Mouse (Mus musculus) thymus, postnatal 25 days (tissue): Measurements from ENCODE around the gene Dydc2.
A peak's percentile ranks its signal among the peaks of the same experiment; 100 is the strongest.
"Not testable (repeated sequence)": the region's sequence is repeated elsewhere in the genome, so short reads cannot be mapped to it uniquely, and the experiment has no call there.

Experiments
- DNase-seq: peaks from one replicate; pipeline ENCODE4 v3.0.0; 2022

Gene Dydc2

DNA sequence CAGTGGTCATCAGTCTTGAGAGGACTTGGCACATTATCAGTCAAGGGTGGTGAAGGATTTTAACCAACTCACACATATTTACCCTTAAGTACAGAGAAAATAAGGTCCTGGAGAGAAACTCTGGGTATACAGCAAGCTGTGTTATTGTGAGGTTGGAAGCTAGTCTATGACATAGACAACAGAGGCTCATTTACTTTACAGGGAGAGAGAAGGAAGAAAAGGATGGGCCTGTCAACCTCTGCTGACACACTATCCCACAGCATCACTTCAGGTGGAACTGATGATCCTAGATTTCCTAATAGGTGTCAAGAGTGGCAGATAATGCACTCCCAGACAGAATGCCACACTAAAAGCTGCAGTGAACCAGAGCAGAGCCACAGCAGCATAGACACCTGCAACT, at the start of gene Dydc2:
Gene Dydc2 (minus strand): TSS at position 101 of the 400 bp plus-strand sequence.
- no peak for DNase-seq

- DNase-seq: no peak
Observed at GRCm38 (mm10) chr14:41116271-41116670, 47.3 kb upstream of the Dydc2 start.

DNA sequence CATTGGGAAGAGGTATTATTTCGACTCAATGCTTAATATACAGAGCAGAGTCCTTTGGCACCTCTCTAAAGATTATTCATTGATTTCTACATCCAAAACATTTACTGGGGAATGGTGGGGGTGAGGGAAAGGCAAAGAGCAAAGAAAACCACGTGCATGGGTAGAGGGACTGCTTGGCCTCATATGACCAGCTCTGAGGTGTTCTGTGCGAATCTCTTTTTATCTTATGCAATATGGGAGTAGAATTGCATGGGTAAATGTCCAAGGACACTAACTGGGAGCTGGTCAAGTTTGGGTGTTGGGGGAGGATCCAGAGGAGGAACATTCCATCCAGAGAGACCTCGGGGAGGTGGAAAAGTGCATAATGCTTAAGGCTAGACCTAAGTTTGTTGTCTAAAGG, 43.9 kb upstream of the Dydc2 start:
- no peak for DNase-seq

DNA sequence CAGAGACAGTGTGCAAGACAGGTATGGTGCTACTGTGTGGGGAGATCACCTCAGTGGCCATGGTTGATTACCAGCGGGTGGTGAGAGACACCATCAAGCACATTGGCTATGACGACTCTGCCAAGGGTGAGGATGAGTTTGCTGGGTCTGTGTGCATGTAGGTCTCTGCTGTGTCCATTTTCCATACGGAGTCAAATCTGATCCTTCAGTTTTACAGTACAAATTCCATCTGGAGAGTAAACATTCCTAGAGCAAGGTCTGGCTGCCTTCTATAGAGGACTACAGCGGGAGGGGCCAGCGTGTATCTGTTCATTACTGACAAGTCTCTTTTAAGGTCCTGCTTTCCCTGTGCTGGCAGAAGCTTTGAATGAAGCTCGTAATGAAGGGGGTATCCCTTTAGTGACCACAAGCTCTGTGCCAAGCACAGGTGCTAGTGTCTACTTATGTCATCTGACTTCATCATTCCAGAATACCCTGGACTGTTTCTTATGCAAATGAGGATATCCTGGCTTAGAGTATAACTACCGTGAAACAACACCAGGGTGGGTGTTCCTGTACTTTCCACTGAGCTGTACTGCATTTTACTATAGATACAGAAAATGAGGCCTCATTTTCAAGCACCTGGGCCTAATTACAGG, 42.1 kb upstream of the Dydc2 start:
- no peak for DNase-seq

- no peak for DNase-seq
Observed at GRCm38 (mm10) chr14:41104853-41105444, 35.9 kb upstream of the Dydc2 start, which contains the start of gene Mat1a. TSS of gene Mat1a (plus strand) at chr14:41105035.

DNA sequence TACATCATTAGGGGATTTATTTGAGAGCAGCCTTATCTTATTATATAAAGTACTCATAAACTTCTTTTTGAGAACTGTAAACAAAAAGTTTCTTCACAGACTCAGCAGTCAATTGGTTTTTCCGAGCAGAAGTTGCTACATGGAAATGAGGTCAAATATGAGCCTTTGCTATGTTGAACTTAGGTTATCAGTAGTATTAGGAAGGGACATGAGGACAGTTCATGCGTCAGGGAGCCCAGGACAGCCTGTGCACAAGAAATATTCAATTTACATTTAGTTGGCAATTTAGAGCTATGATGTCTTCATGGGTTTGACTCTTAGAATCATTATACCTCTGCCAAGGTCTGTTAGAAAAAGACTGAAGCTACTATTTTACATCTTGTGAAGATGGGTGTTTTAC, 33.3 kb upstream of the Dydc2 start:
- DNase-seq: no peak

- DNase-seq: no peak
Observed at GRCm38 (mm10) chr14:41101242-41101641, 32.2 kb upstream of the Dydc2 start.

DNA sequence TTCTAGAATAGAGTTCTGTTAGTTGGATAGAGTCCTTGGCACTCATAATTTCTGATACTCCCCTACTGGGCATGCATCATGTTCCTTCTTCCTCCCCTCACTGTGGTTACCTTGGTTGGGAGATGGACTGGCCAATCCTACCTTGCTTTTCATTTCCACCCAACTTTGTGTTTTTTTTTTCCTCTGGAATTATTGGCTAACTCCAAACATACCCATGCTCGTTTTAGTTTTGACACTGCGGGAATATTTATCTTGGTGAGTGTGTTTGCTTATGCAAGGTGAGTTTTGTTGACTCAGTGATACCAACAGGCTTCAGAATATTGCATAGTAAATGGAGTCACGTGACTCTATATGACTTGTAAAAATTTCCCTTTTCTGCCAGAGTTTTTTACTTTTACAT, 31.7 kb upstream of the Dydc2 start:
- no peak for DNase-seq

DNA sequence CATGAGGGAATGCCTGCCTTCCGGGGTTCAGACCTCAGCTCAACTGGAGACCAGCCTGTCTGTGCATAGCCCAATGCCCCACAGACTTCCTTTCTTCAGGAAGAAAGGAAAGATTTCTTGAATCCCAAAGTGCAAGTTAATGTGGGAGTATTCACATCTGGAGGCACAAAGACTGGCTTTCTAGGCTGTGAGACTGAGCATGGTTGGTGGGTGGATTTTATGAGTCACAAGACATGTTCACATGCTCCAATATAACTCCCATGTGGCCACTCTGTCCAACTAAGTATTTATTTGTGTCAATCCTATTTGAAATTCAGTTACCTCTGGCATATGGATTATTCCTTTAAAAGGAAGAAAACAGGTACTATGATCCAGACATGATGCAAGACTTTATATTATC, 29.7 kb upstream of the Dydc2 start:
- DNase-seq: no peak

GRCm38 (mm10) chr14:41096296-41096860, 27.4 kb upstream of the Dydc2 start:
- no peak for DNase-seq

GRCm38 (mm10) chr14:41094114-41094513, 25.1 kb upstream of the Dydc2 start:
- no peak for DNase-seq

- peak; percentile 18 for DNase-seq
Observed at GRCm38 (mm10) chr14:41090777-41091176, 21.8 kb upstream of the Dydc2 start.

GRCm38 (mm10) chr14:41087509-41087908, 18.5 kb upstream of the Dydc2 start:
- DNase-seq: peak; percentile 23

GRCm38 (mm10) chr14:41082408-41082807, 13.4 kb upstream of the Dydc2 start:
- DNase-seq: no peak

DNA sequence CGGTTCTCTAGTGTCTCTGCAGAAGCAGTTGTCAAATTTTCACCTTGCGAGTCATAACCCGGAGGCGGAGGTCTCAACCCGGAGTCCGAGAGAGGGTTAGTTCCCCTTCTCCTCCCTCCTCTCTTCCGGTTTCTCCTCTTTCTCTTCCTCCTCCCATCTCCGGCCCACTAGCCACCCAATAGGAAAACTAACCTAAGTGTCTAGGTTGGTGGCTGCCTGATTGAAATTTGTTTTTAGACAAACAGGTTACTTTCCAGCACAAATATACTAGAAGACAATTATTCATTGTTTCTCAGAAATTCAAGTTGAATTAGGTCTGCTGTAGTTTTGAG, 3.9 kb upstream of the Dydc2 start:
- DNase-seq: no peak

DNA sequence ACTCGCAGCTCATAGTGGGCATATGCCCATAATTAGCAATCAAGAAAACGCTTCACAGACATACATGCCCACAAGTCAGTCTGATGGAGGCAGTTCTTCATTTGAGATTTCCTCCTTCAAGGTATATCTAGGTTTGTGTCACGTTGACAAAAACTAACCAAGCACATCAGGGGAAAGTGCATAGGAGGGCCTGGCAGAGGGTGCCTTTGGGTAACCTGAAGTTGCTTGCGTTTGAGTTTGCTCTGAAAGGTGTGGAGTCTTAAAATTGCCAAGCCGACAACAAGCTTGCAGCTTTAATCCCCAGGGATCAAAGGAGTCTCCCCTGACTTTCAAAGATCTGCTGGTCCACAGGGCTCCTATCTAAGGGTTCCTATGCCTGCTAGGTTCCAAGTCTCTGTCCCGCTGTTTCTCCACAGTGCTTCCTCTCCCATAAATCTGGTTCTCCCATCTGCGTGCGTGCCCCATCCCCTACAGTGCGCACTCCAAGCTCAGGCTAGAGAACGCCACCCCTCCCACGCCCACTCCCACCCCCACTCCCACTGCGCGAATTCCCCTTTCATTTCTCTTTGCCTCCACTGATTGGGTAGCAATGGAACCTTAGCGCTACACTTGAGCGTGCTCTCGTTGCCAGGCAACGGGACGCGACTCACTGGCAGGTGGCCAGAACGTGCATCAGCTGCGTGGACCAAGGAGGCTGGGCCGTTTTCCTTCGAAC, 3.4 kb upstream of the Dydc2 start, which contains the start of gene Dydc1:
Gene Dydc1 (plus strand): TSS at position 683 of the 715 bp plus-strand sequence.
- no peak for DNase-seq

- DNase-seq: no peak
Observed at GRCm38 (mm10) chr14:41070343-41070742, 1.3 kb upstream of the Dydc2 start.

DNA sequence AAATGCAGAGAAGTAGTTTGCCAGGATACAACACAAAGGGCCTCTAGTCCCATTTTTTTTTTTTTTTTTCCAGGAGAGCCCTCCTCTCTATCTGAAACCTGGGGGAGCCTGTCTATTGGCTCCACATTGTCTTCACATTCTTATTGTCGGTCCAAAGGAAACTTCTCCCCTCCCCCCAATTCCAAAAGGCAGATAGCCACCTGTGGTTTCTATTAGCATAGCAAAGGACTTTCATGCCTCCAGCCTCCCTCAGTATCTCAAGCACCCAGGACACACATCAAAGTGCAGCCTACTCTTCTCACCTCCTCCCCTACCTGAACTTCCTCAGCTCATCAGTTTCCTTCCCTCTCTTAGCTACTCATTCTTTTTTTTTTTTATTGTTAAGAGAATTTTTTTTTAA, 2.6 kb downstream of the Dydc2 start:
- DNase-seq: no peak

GRCm38 (mm10) chr14:41065168-41065567, 3.8 kb downstream of the Dydc2 start:
- no peak for DNase-seq

DNA sequence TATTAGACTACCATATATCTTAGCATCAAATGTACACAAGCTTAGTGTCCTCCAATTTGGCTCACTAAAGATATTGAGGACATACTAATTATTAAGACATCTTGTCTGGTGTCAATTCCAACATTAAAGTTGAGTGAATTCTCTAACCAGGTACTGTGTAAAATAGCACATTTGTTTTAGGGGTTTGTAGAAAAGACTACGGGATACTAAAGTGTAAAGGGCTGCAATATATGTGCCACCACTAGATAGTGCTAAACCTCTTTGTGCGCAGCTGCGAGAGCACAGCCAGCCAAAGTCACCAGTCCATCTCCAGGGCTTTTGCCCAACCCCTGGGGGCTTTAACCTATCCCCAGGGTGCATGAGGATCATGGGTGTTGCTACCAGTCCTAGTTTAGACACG, 15.8 kb downstream of the Dydc2 start:
- not testable (repeated sequence) for DNase-seq

DNA sequence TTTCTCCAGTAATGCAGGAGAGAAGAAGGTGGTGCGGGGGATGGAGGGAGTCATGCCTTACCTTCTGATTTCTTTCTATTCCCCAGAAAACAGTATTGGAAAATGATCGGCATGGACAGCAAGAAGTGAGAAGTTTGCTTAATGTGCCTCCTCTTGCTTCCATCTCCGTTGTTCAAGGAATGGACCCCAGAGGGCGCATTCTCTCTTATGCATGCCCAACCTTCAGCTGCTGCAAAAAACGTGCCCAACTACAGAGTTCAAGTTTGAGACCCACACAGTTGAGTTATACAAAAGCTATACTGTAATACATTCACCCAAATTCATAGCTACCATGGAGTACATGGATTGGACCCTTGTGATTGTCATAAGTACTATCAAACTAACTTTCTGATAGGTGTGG, 16.5 kb downstream of the Dydc2 start:
- peak; percentile 10 for DNase-seq

GRCm38 (mm10) chr14:41050471-41050870, 18.5 kb downstream of the Dydc2 start:
- peak; percentile 27 for DNase-seq

GRCm38 (mm10) chr14:41047402-41047801, 21.6 kb downstream of the Dydc2 start:
- DNase-seq: no peak
